Mouse (Mus musculus) ES-E14 (cell line): ENCODE data around the gene Pxk.

Experiments used
- CHD2 ChIP-seq: IDR thresholded peaks from 2 replicates; pipeline ENCODE4 v1.6.1; 2014; ENCODE audit warnings: mild to moderate bottlenecking, low read depth, low read length, inconsistent platforms
- HCFC1 ChIP-seq: IDR thresholded peaks from 2 replicates; pipeline ENCODE4 v1.6.1; 2012; ENCODE audit warnings: low read length, inconsistent platforms, borderline replicate concordance; ENCODE audit not compliant: insufficient read depth
- MAFK ChIP-seq: IDR thresholded peaks from 2 replicates; pipeline ENCODE4 v1.6.1; 2014; ENCODE audit warnings: mild to moderate bottlenecking, low read depth, low read length, inconsistent platforms; ENCODE audit not compliant: insufficient read depth
- ZC3H11A ChIP-seq: IDR thresholded peaks from 2 replicates; pipeline ENCODE4 v1.6.1; 2012; ENCODE audit warnings: low read depth, mild to moderate bottlenecking, inconsistent platforms, low read length, borderline replicate concordance
- ZNF384 ChIP-seq: IDR thresholded peaks from 2 replicates; pipeline ENCODE4 v1.6.1; 2012; ENCODE audit warnings: low read depth, low read length, inconsistent platforms

GRCm38 (mm10) chr14:8154072-8154471 is 56.1 kb downstream of the Pxk start:
- TF ChIP-seq ZNF384 = no peak
- TF ChIP-seq CHD2 = no peak
- TF ChIP-seq MAFK = no peak
- no peak for TF ChIP-seq HCFC1
- TF ChIP-seq ZC3H11A = no peak
